Mouse (Mus musculus): Measurements from ENCODE around the gene Lgals3bp.

Lgals3bp gene

GRCm38 (mm10) chr11:118423266-118423971 lies 21.5 kb upstream of the Lgals3bp start:
- DNase-seq (ENCODE audit: low spot score in 2 of 2): peak; percentile 73 to 80

- no peak for DNase-seq (ENCODE audit: low spot score in 2 of 2)
Measured at GRCm38 (mm10) chr11:118420261-118420660, 18.4 kb upstream of the Lgals3bp start.

- peak; percentile 98 to 99 for DNase-seq (ENCODE audit: low spot score in 2 of 2)
Measured at GRCm38 (mm10) chr11:118418834-118419504, 17.1 kb upstream of the Lgals3bp start, which contains the start of gene Cant1. TSS of gene Cant1 (minus strand) at chr11:118419086.

GRCm38 (mm10) chr11:118418442-118418833 lies 16.5 kb upstream of the Lgals3bp start:
- DNase-seq (ENCODE audit: low spot score in 2 of 2): no peak

- no peak for DNase-seq (ENCODE audit: low spot score in 2 of 2)
Measured at GRCm38 (mm10) chr11:118417496-118417895, 15.6 kb upstream of the Lgals3bp start.

GRCm38 (mm10) chr11:118416046-118416445 lies 14.2 kb upstream of the Lgals3bp start:
- DNase-seq (ENCODE audit: low spot score in 2 of 2): no peak

- DNase-seq (ENCODE audit: low spot score in 2 of 2): no peak
Measured at GRCm38 (mm10) chr11:118415630-118416029, 13.7 kb upstream of the Lgals3bp start.

- no peak for DNase-seq (ENCODE audit: low spot score in 2 of 2)
Measured at GRCm38 (mm10) chr11:118414270-118414669, 12.4 kb upstream of the Lgals3bp start.

- DNase-seq (ENCODE audit: low spot score in 2 of 2): peak in 1 of 2 experiments; percentile 24
Measured at GRCm38 (mm10) chr11:118413055-118413454, 11.2 kb upstream of the Lgals3bp start.

GRCm38 (mm10) chr11:118412601-118413000 lies 10.7 kb upstream of the Lgals3bp start:
- DNase-seq (ENCODE audit: low spot score in 2 of 2): no peak

GRCm38 (mm10) chr11:118411271-118411670 lies 9.4 kb upstream of the Lgals3bp start:
- DNase-seq (ENCODE audit: low spot score in 2 of 2): no peak

- no peak for DNase-seq (ENCODE audit: low spot score in 2 of 2)
Measured at GRCm38 (mm10) chr11:118410479-118410878, 8.6 kb upstream of the Lgals3bp start.

GRCm38 (mm10) chr11:118410073-118410444 lies 8.2 kb upstream of the Lgals3bp start:
- DNase-seq (ENCODE audit: low spot score in 2 of 2): no peak

GRCm38 (mm10) chr11:118409106-118410072 lies 7.5 kb upstream of the Lgals3bp start:
- DNase-seq (ENCODE audit: low spot score in 2 of 2): no peak

- no peak for DNase-seq (ENCODE audit: low spot score in 2 of 2)
Measured at GRCm38 (mm10) chr11:118408051-118408740, 6.3 kb upstream of the Lgals3bp start.

GRCm38 (mm10) chr11:118407318-118407910 lies 5.5 kb upstream of the Lgals3bp start:
- no peak for DNase-seq (ENCODE audit: low spot score in 2 of 2)

GRCm38 (mm10) chr11:118406521-118406920 lies 4.6 kb upstream of the Lgals3bp start:
- no peak for DNase-seq (ENCODE audit: low spot score in 2 of 2)

- DNase-seq (ENCODE audit: low spot score in 2 of 2): no peak
Measured at GRCm38 (mm10) chr11:118405311-118405710, 3.4 kb upstream of the Lgals3bp start.

GRCm38 (mm10) chr11:118403951-118404899 lies 2.3 kb upstream of the Lgals3bp start:
- DNase-seq (ENCODE audit: low spot score in 2 of 2): no peak

- DNase-seq (ENCODE audit: low spot score in 2 of 2): no peak
Measured at GRCm38 (mm10) chr11:118403183-118403582, 1.3 kb upstream of the Lgals3bp start.
